Mouse (Mus musculus): ENCODE measurements around the gene Atg10. TPM values are rescaled to one million over a fixed set of nuclear protein-coding genes. Genes with fewer than 3 reads are reported as not detected.

Atg10 gene
- polyA plus RNA-seq, 1 experiment from 2014 or later = 18.6 TPM

- no peaks in the 10 kb centered on the region for H3K36me3 ChIP-seq
These were observed 52.6 kb downstream of the Atg10 start for GRCm38 (mm10) chr13:91171205-91171604.

GRCm38 (mm10) chr13:91169529-91170319 lies 54.0 kb downstream of the Atg10 start:
- no peak for ATAC-seq (ENCODE audit: low FRiP score, low read depth)
- Histone ChIP-seq H3K4me1 (no peaks in the 10 kb centered on the region), H3K4me2 (replicated peaks) (no peak overlapping the region), H3K27me3 (replicated peaks) (no peaks in the 10 kb centered on the region), H3K27ac (no peak overlapping the region), H3K36me3 (no peaks in the 10 kb centered on the region), H3K4me3 (no peak overlapping the region), H3K9me3 (no peaks in the 10 kb centered on the region), H3K9ac (no peak overlapping the region)
- 83% methylated on average over 17 of the region's 17 CpGs for WGBS

More at GRCm38 (mm10) chr13:91171205-91171604, 52.6 kb downstream of the Atg10 start:
- WGBS = 87% methylated on average over 5 of the region's 5 CpGs
- Histone ChIP-seq H3K4me1 (no peaks in the 10 kb centered on the region), H3K4me2 (replicated peaks) (no peak overlapping the region), H3K27ac (no peak overlapping the region), H3K9ac (no peak overlapping the region), H3K27me3 (replicated peaks) (no peaks in the 10 kb centered on the region), H3K4me3 (no peak overlapping the region), H3K9me3 (no peaks in the 10 kb centered on the region)
- ATAC-seq (ENCODE audit: low FRiP score, low read depth) = no peak

GRCm38 (mm10) chr13:91168486-91168885 lies 55.3 kb downstream of the Atg10 start:
- Histone ChIP-seq H3K27me3 (replicated peaks) (no peaks in the 10 kb centered on the region), H3K36me3 (no peaks in the 10 kb centered on the region), H3K9ac (no peak overlapping the region), H3K4me1 (no peaks in the 10 kb centered on the region), H3K4me2 (replicated peaks) (no peak overlapping the region), H3K4me3 (no peak overlapping the region), H3K9me3 (no peaks in the 10 kb centered on the region), H3K27ac (no peak overlapping the region)
- ATAC-seq (ENCODE audit: low FRiP score, low read depth) = no peak
- 77% methylated on average over 4 of the region's 4 CpGs for WGBS

DNA sequence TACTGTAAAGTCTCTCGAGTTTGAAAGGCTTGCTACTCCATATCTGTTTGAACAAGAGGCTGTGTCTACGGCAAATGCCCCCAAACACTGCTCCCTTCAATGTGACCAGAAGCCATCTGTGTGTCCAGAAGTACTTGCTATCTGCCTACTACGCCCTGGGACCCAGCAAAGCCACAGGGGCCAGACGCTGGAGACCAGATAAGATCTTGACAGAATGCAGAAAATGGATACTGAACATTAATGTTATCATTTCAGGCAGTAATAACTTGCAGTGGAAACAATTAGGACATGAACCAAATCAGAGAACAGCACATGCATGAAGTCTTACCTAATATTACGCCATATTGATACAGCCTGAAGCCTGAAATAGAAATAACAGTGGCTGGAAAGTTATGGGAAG lies 56.2 kb downstream of the Atg10 start:
- Histone ChIP-seq H3K4me2 (replicated peaks) (no peak overlapping the region), H3K9me3 (no peaks in the 10 kb centered on the region), H3K9ac (no peak overlapping the region), H3K4me1 (no peaks in the 10 kb centered on the region), H3K27me3 (replicated peaks) (no peaks in the 10 kb centered on the region), H3K27ac (no peak overlapping the region), H3K4me3 (no peak overlapping the region), H3K36me3 (no peaks in the 10 kb centered on the region)
- 91% methylated on average over 5 of the region's 5 CpGs for WGBS
- no peak for ATAC-seq (ENCODE audit: low FRiP score, low read depth)

GRCm38 (mm10) chr13:91166286-91166685 lies 57.5 kb downstream of the Atg10 start:
- WGBS = 87% methylated on average over 7 of the region's 7 CpGs
- H3K4me1 ChIP-seq = no peaks in the 10 kb centered on the region
- H3K4me2 ChIP-seq (replicated peaks) = no peak overlapping the region
- H3K9ac ChIP-seq = no peak overlapping the region
- no peaks in the 10 kb centered on the region for H3K9me3 ChIP-seq
- H3K36me3 ChIP-seq = no peaks in the 10 kb centered on the region
- no peaks in the 10 kb centered on the region for H3K27me3 ChIP-seq (replicated peaks)
- ATAC-seq (ENCODE audit: low FRiP score, low read depth) = no peak
- no peak overlapping the region for H3K27ac ChIP-seq
- no peak overlapping the region for H3K4me3 ChIP-seq

- no peaks in the 10 kb centered on the region for H3K9me3 ChIP-seq
- H3K27me3 ChIP-seq (replicated peaks) = no peaks in the 10 kb centered on the region
- no peak overlapping the region for H3K4me3 ChIP-seq
- H3K27ac ChIP-seq = no peak overlapping the region
- no peak for ATAC-seq (ENCODE audit: low FRiP score, low read depth)
- H3K9ac ChIP-seq = no peak overlapping the region
- no peaks in the 10 kb centered on the region for H3K4me1 ChIP-seq
- 82% methylated on average over 6 of the region's 6 CpGs for WGBS
- H3K4me2 ChIP-seq (replicated peaks) = no peak overlapping the region
- no peaks in the 10 kb centered on the region for H3K36me3 ChIP-seq
These were observed 58.6 kb downstream of the Atg10 start for GRCm38 (mm10) chr13:91165200-91165599.

- Histone ChIP-seq H3K9ac (no peak overlapping the region), H3K4me3 (no peak overlapping the region), H3K27ac (no peak overlapping the region), H3K9me3 (no peaks in the 10 kb centered on the region), H3K4me2 (replicated peaks) (no peak overlapping the region), H3K4me1 (no peaks in the 10 kb centered on the region), H3K36me3 (no peaks in the 10 kb centered on the region), H3K27me3 (replicated peaks) (no peaks in the 10 kb centered on the region)
- no peak for ATAC-seq (ENCODE audit: low FRiP score, low read depth)
- 66% methylated on average over 4 of the region's 4 CpGs for WGBS
These were observed 60.5 kb downstream of the Atg10 start for GRCm38 (mm10) chr13:91163292-91163691.

DNA sequence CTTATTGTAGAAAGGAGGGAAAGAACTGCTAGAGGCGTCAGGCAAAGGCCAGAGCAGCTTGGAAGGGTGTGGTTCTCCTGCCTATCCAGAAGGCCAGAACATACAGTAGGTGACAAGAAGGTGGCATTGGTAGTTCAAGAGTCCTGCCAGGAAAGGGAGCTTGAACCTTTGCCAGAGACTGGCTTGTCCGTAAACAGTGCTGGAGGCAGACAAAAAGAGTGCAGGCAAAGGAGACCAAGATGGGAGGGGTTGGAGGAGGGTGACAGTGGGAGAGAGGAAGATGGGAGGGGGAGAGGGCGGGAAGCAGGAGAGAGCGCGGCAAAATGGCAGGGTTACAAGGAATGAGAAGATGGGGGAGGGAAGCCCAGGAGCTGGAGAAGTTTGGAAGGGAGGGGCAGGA lies 61.3 kb downstream of the Atg10 start:
- no peak for ATAC-seq (ENCODE audit: low FRiP score, low read depth)
- Histone ChIP-seq H3K27ac (no peak overlapping the region), H3K4me3 (no peak overlapping the region), H3K9me3 (no peaks in the 10 kb centered on the region), H3K4me2 (replicated peaks) (no peak overlapping the region), H3K27me3 (replicated peaks) (no peaks in the 10 kb centered on the region), H3K36me3 (no peaks in the 10 kb centered on the region), H3K4me1 (no peaks in the 10 kb centered on the region), H3K9ac (no peak overlapping the region)
- 27% methylated on average over 5 of the region's 5 CpGs for WGBS

- no peak for ATAC-seq (ENCODE audit: low FRiP score, low read depth)
- Histone ChIP-seq H3K9ac (no peak overlapping the region), H3K36me3 (no peaks in the 10 kb centered on the region), H3K9me3 (no peaks in the 10 kb centered on the region), H3K27ac (no peak overlapping the region), H3K4me1 (no peaks in the 10 kb centered on the region), H3K4me3 (no peak overlapping the region), H3K4me2 (replicated peaks) (no peak overlapping the region), H3K27me3 (replicated peaks) (no peaks in the 10 kb centered on the region)
- 91% methylated on average over 3 of the region's 3 CpGs for WGBS
These were observed 63.2 kb downstream of the Atg10 start for GRCm38 (mm10) chr13:91160616-91161015.

DNA sequence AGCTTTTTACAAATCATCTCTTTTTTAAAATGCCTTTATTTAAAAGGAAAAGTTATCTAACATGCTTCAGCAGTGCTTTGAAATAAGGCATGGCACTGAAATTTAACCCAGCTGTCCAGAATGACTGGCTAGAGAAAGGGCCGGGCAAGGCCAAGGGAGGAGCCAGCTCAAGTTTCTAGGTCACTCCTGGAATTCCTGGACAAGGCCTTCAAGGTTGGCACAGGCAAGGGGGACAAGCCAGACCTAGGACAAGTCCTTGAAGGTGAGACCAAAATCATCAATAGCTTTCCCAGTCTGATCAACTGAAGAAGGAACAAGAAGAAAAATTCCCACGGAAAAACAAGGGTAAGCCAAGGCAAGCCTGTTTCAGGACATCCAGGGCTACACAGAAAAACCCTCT lies 63.9 kb downstream of the Atg10 start:
- WGBS = 83% methylated on average over 2 of the region's 2 CpGs
- H3K27ac ChIP-seq = no peak overlapping the region
- no peaks in the 10 kb centered on the region for H3K36me3 ChIP-seq
- ATAC-seq (ENCODE audit: low FRiP score, low read depth) = no peak
- no peaks in the 10 kb centered on the region for H3K4me1 ChIP-seq
- no peak overlapping the region for H3K9ac ChIP-seq
- no peaks in the 10 kb centered on the region for H3K27me3 ChIP-seq (replicated peaks)
- H3K4me2 ChIP-seq (replicated peaks) = no peak overlapping the region
- no peaks in the 10 kb centered on the region for H3K9me3 ChIP-seq
- H3K4me3 ChIP-seq = no peak overlapping the region

DNA sequence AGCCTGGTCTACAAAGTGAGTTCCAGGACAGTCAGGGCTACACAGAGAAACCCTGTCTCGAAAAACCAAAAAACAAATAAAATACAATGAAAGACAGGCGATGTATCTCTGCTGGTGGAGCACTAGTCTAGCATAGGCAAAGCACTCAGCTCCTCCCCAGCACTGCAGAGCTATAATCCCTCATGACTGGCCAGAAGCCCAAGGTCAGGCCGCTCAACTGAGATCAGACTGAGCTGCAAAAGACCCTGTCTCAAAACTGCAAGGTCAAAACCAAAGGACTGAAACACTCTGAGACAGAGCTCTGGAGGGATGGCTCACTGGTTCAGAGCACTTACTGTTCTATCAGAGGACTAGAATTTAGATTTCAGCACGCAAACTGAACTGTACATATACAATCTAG lies 65.8 kb downstream of the Atg10 start:
- no peak for ATAC-seq (ENCODE audit: low FRiP score, low read depth)

DNA sequence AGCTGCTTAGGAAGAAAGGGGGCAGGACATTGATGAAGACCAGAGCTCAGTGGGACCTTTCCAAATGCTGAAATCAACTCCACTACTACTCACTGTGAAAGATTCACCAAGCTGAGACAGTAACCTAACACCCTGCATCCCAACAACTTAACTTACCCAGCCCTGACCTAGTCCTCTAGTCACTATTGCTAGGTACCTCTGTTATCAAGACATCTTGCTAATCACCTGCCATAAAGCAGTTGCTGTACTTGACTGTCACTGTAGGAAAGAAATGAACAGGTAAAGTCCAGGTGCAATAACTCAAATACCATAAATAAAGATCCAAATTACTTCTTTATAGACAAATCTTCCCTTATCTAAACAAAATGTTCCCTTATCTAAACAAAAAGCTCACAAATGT lies 66.3 kb downstream of the Atg10 start:
- Histone ChIP-seq H3K4me2 (replicated peaks) (no peak overlapping the region), H3K9me3 (no peaks in the 10 kb centered on the region), H3K36me3 (no peaks in the 10 kb centered on the region), H3K27me3 (replicated peaks) (no peaks in the 10 kb centered on the region), H3K9ac (no peak overlapping the region), H3K27ac (no peak overlapping the region), H3K4me3 (no peak overlapping the region), H3K4me1 (no peaks in the 10 kb centered on the region)
- no peak for ATAC-seq (ENCODE audit: low FRiP score, low read depth)

More for the DNA sequence above, 65.8 kb downstream of the Atg10 start:
- Histone ChIP-seq H3K4me2 (replicated peaks) (no peak overlapping the region), H3K9me3 (no peaks in the 10 kb centered on the region), H3K27me3 (replicated peaks) (no peaks in the 10 kb centered on the region), H3K9ac (no peak overlapping the region), H3K27ac (no peak overlapping the region), H3K36me3 (no peaks in the 10 kb centered on the region), H3K4me3 (no peak overlapping the region), H3K4me1 (no peaks in the 10 kb centered on the region)
- WGBS = 94% methylated on average over 4 of the region's 4 CpGs

DNA sequence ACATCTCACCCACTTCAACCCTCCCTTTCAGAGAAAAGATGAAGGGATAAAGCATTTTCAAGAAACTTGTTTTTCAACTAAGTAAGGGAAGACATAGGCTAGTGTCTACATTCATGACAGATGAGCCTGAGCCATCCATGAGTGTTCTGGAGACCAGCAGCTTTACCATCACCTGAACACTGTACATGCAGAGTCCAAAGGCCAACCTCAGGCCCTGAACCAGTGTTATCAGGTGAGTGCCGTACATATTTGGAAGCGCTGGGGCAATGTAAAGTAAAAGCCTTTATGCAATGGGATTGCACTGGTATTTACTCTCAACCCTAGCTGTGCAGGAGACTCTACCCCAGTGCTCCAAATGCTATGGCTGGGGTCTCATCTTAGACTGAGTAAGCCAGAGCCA lies 66.8 kb downstream of the Atg10 start:
- H3K9ac ChIP-seq = no peak overlapping the region
- H3K4me1 ChIP-seq = no peaks in the 10 kb centered on the region

More for the DNA sequence above, 66.8 kb downstream of the Atg10 start:
- ATAC-seq (ENCODE audit: low FRiP score, low read depth) = no peak
- no peaks in the 10 kb centered on the region for H3K9me3 ChIP-seq
- 91% methylated on average over 2 of the region's 2 CpGs for WGBS
- no peak overlapping the region for H3K4me2 ChIP-seq (replicated peaks)
- no peaks in the 10 kb centered on the region for H3K36me3 ChIP-seq
- H3K27ac ChIP-seq = no peak overlapping the region
- H3K4me3 ChIP-seq = no peak overlapping the region
- no peaks in the 10 kb centered on the region for H3K27me3 ChIP-seq (replicated peaks)
